16 mouse cellular contexts compared by ENCODE assay signal in the genomic region with DNA sequence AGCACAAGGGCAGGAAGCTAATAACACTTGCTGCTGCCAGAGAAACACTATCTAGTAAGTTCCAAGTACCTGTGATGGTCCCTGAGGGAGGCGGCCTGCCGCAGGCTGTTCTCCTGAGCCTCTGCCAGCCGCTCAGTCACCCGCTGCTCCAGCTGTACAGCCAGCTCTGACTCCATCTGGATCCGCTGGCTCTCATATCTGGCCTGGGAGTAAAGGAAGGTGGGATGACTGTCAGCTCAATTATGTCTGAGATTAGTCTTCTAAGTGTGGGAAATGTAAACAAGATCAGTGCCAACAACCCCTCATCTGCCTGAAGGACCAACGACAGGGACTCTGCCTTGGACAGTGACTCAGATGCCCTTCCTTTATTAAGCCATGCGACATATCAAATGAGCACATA. TPM values are rescaled to one million over a fixed set of nuclear protein-coding genes. Genes with fewer than 3 reads are reported as not detected.
DNase-seq lines count a peak whose midpoint lies in the region; ATAC-seq and TF ChIP-seq lines count a peak whose summit lies in the region.
"Had no signal": no experiment of that assay in that cellular context is flagged by ENCODE, and none has a peak within 500 bp of the region (broad histone marks: within the 10 kb centered on the region; RNA-seq: fewer than 3 reads in every experiment).

No protein-coding gene starts in this region.

- no peak for TF ChIP-seq CTCF in gastrocnemius, adult 2 months (IDR thresholded peaks at IDR 0.05)

- WGBS in hindbrain, embryonic 11.5 days: 84% methylated on average over 7 of the region's 7 CpGs
- 88% methylated on average over 7 of the region's 7 CpGs for WGBS in hindbrain, embryonic 10.5 days
- 65% methylated on average over 7 of the region's 7 CpGs for WGBS in hindbrain, embryonic 16.5 days

- peak overlapping the region; percentile 2; the same call in 1 of the 2 replicates for H3K4me3 ChIP-seq in hindbrain, embryonic 11.5 days (ENCODE audit: low read depth, low read length)
- no peak overlapping the region for H3K4me3 ChIP-seq in hindbrain, embryonic 10.5 days
- H3K4me3 ChIP-seq in gastrocnemius, adult 2 months: no peak overlapping the region
- H3K4me3 ChIP-seq in hindbrain, embryonic 16.5 days (ENCODE audit: low read length): no peak overlapping the region
- H3K4me3 ChIP-seq: embryonic facial prominence, embryonic 12.5 days; limb, embryonic 12.5 days had no signal

- peak; percentile 37 for DNase-seq in adrenal gland, adult 2 months
- no peak for DNase-seq in adrenal gland, postnatal 4 days (ENCODE audit: low spot score in 2 of 2)
- DNase-seq in hindbrain, embryonic 11.5 days (ENCODE audit: low spot score): no peak
- DNase-seq in hindbrain, embryonic 10.5 days (ENCODE audit: low spot score): no peak
- DNase-seq in gastrocnemius, adult 2 months: peak; percentile 75
- DNase-seq in spleen, adult 12 weeks (ENCODE audit: low spot score): no peak
- DNase-seq in kidney, adult 11 months: no peak
- DNase-seq: kidney, postnatal 14 days; lung, adult 18-20 months; right cerebral cortex, adult 18-20 months; thymus, adult 2 months had no signal

- no peak overlapping the region for H3K27ac ChIP-seq in hindbrain, embryonic 11.5 days (ENCODE audit: low read depth, low read length)
- no peak overlapping the region for H3K27ac ChIP-seq in hindbrain, embryonic 10.5 days
- no peak overlapping the region for H3K27ac ChIP-seq in gastrocnemius, adult 2 months
- H3K27ac ChIP-seq in hindbrain, embryonic 16.5 days (ENCODE audit: low read depth, low read length): peak overlapping the region; percentile 5; the same call in 1 of the 2 replicates
- H3K27ac ChIP-seq: embryonic facial prominence, embryonic 12.5 days; limb, embryonic 12.5 days had no signal

- intact Hi-C loops in gastrocnemius, adult 2 months (cut with DNase I): loop anchor here (5.0 kb wide), 1 partner anchor 34 kb away; no protein-coding TSS in a partner anchor

- H3K9me3 ChIP-seq in hindbrain, embryonic 11.5 days (ENCODE audit: control insufficient read depth, low read length): no peaks in the 10 kb centered on the region
- no peaks in the 10 kb centered on the region for H3K9me3 ChIP-seq in hindbrain, embryonic 10.5 days
- H3K9me3 ChIP-seq in hindbrain, embryonic 16.5 days (ENCODE audit: control insufficient read depth, low read length): no peaks in the 10 kb centered on the region
- H3K9me3 ChIP-seq: embryonic facial prominence, embryonic 12.5 days; limb, embryonic 12.5 days had no signal

- ATAC-seq in hindbrain, embryonic 11.5 days (ENCODE audit: low FRiP score): no peak
- no peak for ATAC-seq in hindbrain, embryonic 16.5 days
- ATAC-seq: forebrain, embryonic 16.5 days had no signal

- H3K27me3 ChIP-seq in hindbrain, embryonic 11.5 days (ENCODE audit: control insufficient read depth, insufficient read depth, low read length): no peaks in the 10 kb centered on the region
- H3K27me3 ChIP-seq in hindbrain, embryonic 10.5 days (ENCODE audit: insufficient read depth, poor library complexity, severe bottlenecking): no peaks in the 10 kb centered on the region
- H3K27me3 ChIP-seq in hindbrain, embryonic 16.5 days (replicated peaks; ENCODE audit: control insufficient read depth, insufficient read depth, low read length): no peaks in the 10 kb centered on the region
- H3K27me3 ChIP-seq: embryonic facial prominence, embryonic 12.5 days; limb, embryonic 12.5 days had no signal

- no peak overlapping the region for H3K4me2 ChIP-seq in hindbrain, embryonic 11.5 days (replicated peaks; ENCODE audit: low read depth, low read length)
- H3K4me2 ChIP-seq in hindbrain, embryonic 16.5 days (ENCODE audit: low read length): no peak overlapping the region
- H3K4me2 ChIP-seq: embryonic facial prominence, embryonic 12.5 days; limb, embryonic 12.5 days had no signal

- no peaks in the 10 kb centered on the region for H3K4me1 ChIP-seq in hindbrain, embryonic 11.5 days (replicated peaks; ENCODE audit: control insufficient read depth, insufficient read depth, low read length)
- 0 out of 2 replicates have a peak, but pooled peaks cover 2% of the 10 kb centered on the region for H3K4me1 ChIP-seq in hindbrain, embryonic 10.5 days (replicated peaks)
- peaks cover 3% of the 10 kb centered on the region; the same call in 1 of the 2 replicates for H3K4me1 ChIP-seq in hindbrain, embryonic 16.5 days (ENCODE audit: control insufficient read depth, insufficient read depth, low read depth, low read length)
- H3K4me1 ChIP-seq: embryonic facial prominence, embryonic 12.5 days; limb, embryonic 12.5 days had no signal

- H3K36me3 ChIP-seq in hindbrain, embryonic 11.5 days (ENCODE audit: control insufficient read depth, insufficient read depth, low read length): peaks cover 8% of the 10 kb centered on the region; the same call in 1 of the 2 replicates
- H3K36me3 ChIP-seq in hindbrain, embryonic 10.5 days: peaks cover 100% of the 10 kb centered on the region
- peaks cover 18% of the 10 kb centered on the region for H3K36me3 ChIP-seq in hindbrain, embryonic 16.5 days (ENCODE audit: control insufficient read depth, insufficient read depth, low read length)

- no peak overlapping the region for H3K9ac ChIP-seq in hindbrain, embryonic 11.5 days (ENCODE audit: low read depth, low read length)
- no peak overlapping the region for H3K9ac ChIP-seq in hindbrain, embryonic 16.5 days (ENCODE audit: low read depth, low read length)
- H3K9ac ChIP-seq: embryonic facial prominence, embryonic 12.5 days; limb, embryonic 12.5 days had no signal

RNA-seq across cellular contexts. Expression of a gene that starts 12.3 kb away (rescaled TPM):
- total RNA-seq in adrenal gland, adult 2 months (2021): 1 to 10 TPM; 4.4 to 6.5 TPM
- 5.9 and 6.2 TPM in 2 replicates for polyA plus RNA-seq in adrenal gland, adult 2 months (2012; rRNA removed)
- 10 to 100 TPM; 17.4 to 17.8 TPM for total RNA-seq in adrenal gland, postnatal 4 days (2021)
- polyA plus RNA-seq in hindbrain, embryonic 11.5 days (2014; fragmentation: Nextera tagmentation; extraction: Ambion mirVana): 17.2 and 17.9 TPM in 2 replicates
- 34.2 and 36.7 TPM in 2 replicates for polyA plus RNA-seq in hindbrain, embryonic 10.5 days (2016; fragmentation: Nextera tagmentation; extraction: Ambion mirVana)
- total RNA-seq in gastrocnemius, adult 2 months (2021): 1 to 10 TPM; 1.4 to 2.0 TPM
- 15.5 and 16.4 TPM in 2 replicates for polyA plus RNA-seq in hindbrain, embryonic 16.5 days (2015; fragmentation: Nextera tagmentation; extraction: Ambion mirVana)

RNA-seq across cellular contexts. Expression of a gene that starts 12.5 kb away (rescaled TPM):
- 10 to 100 TPM; 81.3 to 83.5 TPM for total RNA-seq in adrenal gland, adult 2 months (2021)
- polyA plus RNA-seq in adrenal gland, adult 2 months (2012; rRNA removed): 18.4 and 23.4 TPM in 2 replicates
- total RNA-seq in adrenal gland, postnatal 4 days (2021): 10 to 100 TPM; 80.3 to 82.5 TPM
- 209 and 215 TPM in 2 replicates for polyA plus RNA-seq in hindbrain, embryonic 11.5 days (2014; fragmentation: Nextera tagmentation; extraction: Ambion mirVana)
- 189 and 208 TPM in 2 replicates for polyA plus RNA-seq in hindbrain, embryonic 10.5 days (2016; fragmentation: Nextera tagmentation; extraction: Ambion mirVana)
- total RNA-seq in gastrocnemius, adult 2 months (2021): 10 to 100 TPM; 37.7 to 46.4 TPM
- 177 and 185 TPM in 2 replicates for polyA plus RNA-seq in hindbrain, embryonic 16.5 days (2015; fragmentation: Nextera tagmentation; extraction: Ambion mirVana)

RNA-seq across cellular contexts. Expression of a gene that starts 14.8 kb away (rescaled TPM):
- total RNA-seq in adrenal gland, adult 2 months (2021): 10 to 100 TPM in 1 of 2 experiments, 1 to 10 TPM in 1; 6.0 to 10.5 TPM
- polyA plus RNA-seq in adrenal gland, adult 2 months (2012; rRNA removed): 9.0 and 12.6 TPM in 2 replicates
- total RNA-seq in adrenal gland, postnatal 4 days (2021): 10 to 100 TPM in 1 of 2 experiments, 1 to 10 TPM in 1; 9.7 to 10.4 TPM
- 1.4 and 3.0 TPM in 2 replicates for polyA plus RNA-seq in hindbrain, embryonic 11.5 days (2014; fragmentation: Nextera tagmentation; extraction: Ambion mirVana)
- 1.2 and 2.7 TPM in 2 replicates for polyA plus RNA-seq in hindbrain, embryonic 10.5 days (2016; fragmentation: Nextera tagmentation; extraction: Ambion mirVana)
- not detected for total RNA-seq in gastrocnemius, adult 2 months (2021)
- polyA plus RNA-seq in hindbrain, embryonic 16.5 days (2015; fragmentation: Nextera tagmentation; extraction: Ambion mirVana): 4.9 and 6.0 TPM in 2 replicates
- total RNA-seq: granulocyte monocyte progenitor cell, adult 5-6 weeks had no signal

RNA-seq across cellular contexts. Expression of a gene that starts 29.0 kb away (rescaled TPM):
- total RNA-seq in adrenal gland, adult 2 months (2021): 1 to 10 TPM; 3.3 to 6.8 TPM
- polyA plus RNA-seq in adrenal gland, adult 2 months (2012; rRNA removed): 0.88 and 1.1 TPM in 2 replicates
- total RNA-seq in adrenal gland, postnatal 4 days (2021): 10 to 100 TPM in 1 of 2 experiments, 1 to 10 TPM in 1; 9.4 to 10.6 TPM
- 28.7 and 34.9 TPM in 2 replicates for polyA plus RNA-seq in hindbrain, embryonic 11.5 days (2014; fragmentation: Nextera tagmentation; extraction: Ambion mirVana)
- 18.0 and 19.9 TPM in 2 replicates for polyA plus RNA-seq in hindbrain, embryonic 10.5 days (2016; fragmentation: Nextera tagmentation; extraction: Ambion mirVana)
- total RNA-seq in gastrocnemius, adult 2 months (2021): not detected
- polyA plus RNA-seq in hindbrain, embryonic 16.5 days (2015; fragmentation: Nextera tagmentation; extraction: Ambion mirVana): 239 and 257 TPM in 2 replicates

RNA-seq across cellular contexts. Expression of a gene that starts 57.9 kb away (rescaled TPM):
- 10 to 100 TPM; 71.0 to 92.8 TPM for total RNA-seq in adrenal gland, adult 2 months (2021)
- polyA plus RNA-seq in adrenal gland, adult 2 months (2012; rRNA removed): 83.4 and 107 TPM in 2 replicates
- 100 to 1,000 TPM; 164 to 190 TPM for total RNA-seq in adrenal gland, postnatal 4 days (2021)
- polyA plus RNA-seq in hindbrain, embryonic 11.5 days (2014; fragmentation: Nextera tagmentation; extraction: Ambion mirVana): 44.3 and 57.1 TPM in 2 replicates
- polyA plus RNA-seq in hindbrain, embryonic 10.5 days (2016; fragmentation: Nextera tagmentation; extraction: Ambion mirVana): 45.1 and 46.9 TPM in 2 replicates
- 1 to 10 TPM; 6.8 to 9.4 TPM for total RNA-seq in gastrocnemius, adult 2 months (2021)
- 68.0 and 73.2 TPM in 2 replicates for polyA plus RNA-seq in hindbrain, embryonic 16.5 days (2015; fragmentation: Nextera tagmentation; extraction: Ambion mirVana)

Comparison
In these comparisons a context has a peak if more than half of its experiments do, and no peak if none do; other contexts are left out.
1. DNase-seq: peak in adrenal gland, adult 2 months (single experiment) and gastrocnemius, adult 2 months (single experiment); none in adrenal gland, postnatal 4 days (0 of 2), hindbrain, embryonic 11.5 days (single experiment), hindbrain, embryonic 10.5 days (single experiment), spleen, adult 12 weeks (single experiment) and kidney, adult 11 months (single experiment).